Mouse (Mus musculus) E14TG2a.4 (cell line): ENCODE results near the gene Sigmar1.

Experiments
- H3K27me3 ChIP-seq: 2 replicates; pipeline ENCODE4 v1.6.1; 2014; ENCODE audit warnings: low read length, control low read depth; ENCODE audit not compliant: insufficient read depth
- H3K36me3 ChIP-seq: 2 replicates; pipeline ENCODE4 v1.6.1; 2014; ENCODE audit warnings: low read length, control low read depth; ENCODE audit not compliant: insufficient read depth
- H3K4me1 ChIP-seq: replicated peaks from 2 replicates; pipeline ENCODE4 v1.6.1; 2014; ENCODE audit warnings: low read depth, low read length, control low read depth
- H3K4me3 ChIP-seq: replicated peaks from 2 replicates; pipeline ENCODE4 v1.5.1; 2014; ENCODE audit warnings: mild to moderate bottlenecking, low read length
- H3K9me3 ChIP-seq: 2 replicates; pipeline ENCODE4 v1.6.1; 2014; ENCODE audit warnings: low read length, control low read depth
- CTCF ChIP-seq: conservative IDR thresholded peaks from 2 replicates; pipeline ENCODE4 v1.5.1; 2014; ENCODE audit warnings: low read length
- NANOG ChIP-seq: IDR thresholded peaks from 2 replicates; pipeline ENCODE4 v1.6.1; 2014; ENCODE audit warnings: borderline replicate concordance, low read length, mixed read lengths
- POU5F1 ChIP-seq: IDR thresholded peaks from 2 replicates; pipeline ENCODE4 v1.6.1; 2014; ENCODE audit warnings: low read length, borderline replicate concordance

The Sigmar1 gene

GRCm38 (mm10) chr4:41756440-41756839, 483 bp upstream of the Sigmar1 start:
- H3K4me1 ChIP-seq, result peaks cover 63% of the 10 kb centered on the region
- H3K36me3 ChIP-seq, result peaks cover 31% of the 10 kb centered on the region
- no peak for TF ChIP-seq POU5F1
- TF ChIP-seq CTCF, result no peak
- TF ChIP-seq NANOG, result no peak
- no peaks in the 10 kb centered on the region for H3K27me3 ChIP-seq
- H3K9me3 ChIP-seq, result no peaks in the 10 kb centered on the region
- peak overlapping the region; percentile 94 for H3K4me3 ChIP-seq

GRCm38 (mm10) chr4:41754797-41755337, 1.1 kb downstream of the Sigmar1 start, which contains the start of gene Galt:
TSS of gene Galt (plus strand) at chr4:41755228.
- TF ChIP-seq NANOG, result no peak
- TF ChIP-seq POU5F1, result no peak
- no peak for TF ChIP-seq CTCF
- H3K27me3 ChIP-seq, result peaks cover 2% of the 10 kb centered on the region; the same call in 1 of the 2 replicates
- peak within 1 kb of the TSS; percentile 94 for H3K4me3 ChIP-seq
- H3K4me1 ChIP-seq, result peaks cover 49% of the 10 kb centered on the region
- peaks cover 31% of the 10 kb centered on the region for H3K36me3 ChIP-seq
- no peaks in the 10 kb centered on the region for H3K9me3 ChIP-seq

- no peak overlapping the region for H3K4me3 ChIP-seq
- 0 out of 2 replicates have a peak, but pooled peaks cover 3% of the 10 kb centered on the region for H3K27me3 ChIP-seq
- H3K9me3 ChIP-seq, result peaks cover 35% of the 10 kb centered on the region
- H3K4me1 ChIP-seq, result peaks cover 12% of the 10 kb centered on the region
- TF ChIP-seq NANOG (no peak), POU5F1 (no peak), CTCF (no peak)
- H3K36me3 ChIP-seq, result no peaks in the 10 kb centered on the region
Measured at GRCm38 (mm10) chr4:41745021-41745420, 10.9 kb downstream of the Sigmar1 start.

- H3K36me3 ChIP-seq, result peaks cover 8% of the 10 kb centered on the region
- TF ChIP-seq NANOG, result no peak
- TF ChIP-seq CTCF, result no peak
- TF ChIP-seq POU5F1, result no peak
- H3K9me3 ChIP-seq, result peaks cover 35% of the 10 kb centered on the region
- 0 out of 2 replicates have a peak, but pooled peaks cover 3% of the 10 kb centered on the region for H3K27me3 ChIP-seq
- peaks cover 21% of the 10 kb centered on the region for H3K4me1 ChIP-seq
- H3K4me3 ChIP-seq, result no peak overlapping the region
Measured at GRCm38 (mm10) chr4:41744131-41744530, 11.8 kb downstream of the Sigmar1 start.

GRCm38 (mm10) chr4:41741158-41741560, 14.8 kb downstream of the Sigmar1 start:
- Histone ChIP-seq H3K4me3 (peak overlapping the region; percentile 95), H3K4me1 (peaks cover 35% of the 10 kb centered on the region), H3K9me3 (peaks cover 5% of the 10 kb centered on the region), H3K36me3 (peaks cover 26% of the 10 kb centered on the region), H3K27me3 (0 out of 2 replicates have a peak, but pooled peaks cover 3% of the 10 kb centered on the region)
- TF ChIP-seq CTCF (no peak), POU5F1 (no peak), NANOG (no peak)

DNA sequence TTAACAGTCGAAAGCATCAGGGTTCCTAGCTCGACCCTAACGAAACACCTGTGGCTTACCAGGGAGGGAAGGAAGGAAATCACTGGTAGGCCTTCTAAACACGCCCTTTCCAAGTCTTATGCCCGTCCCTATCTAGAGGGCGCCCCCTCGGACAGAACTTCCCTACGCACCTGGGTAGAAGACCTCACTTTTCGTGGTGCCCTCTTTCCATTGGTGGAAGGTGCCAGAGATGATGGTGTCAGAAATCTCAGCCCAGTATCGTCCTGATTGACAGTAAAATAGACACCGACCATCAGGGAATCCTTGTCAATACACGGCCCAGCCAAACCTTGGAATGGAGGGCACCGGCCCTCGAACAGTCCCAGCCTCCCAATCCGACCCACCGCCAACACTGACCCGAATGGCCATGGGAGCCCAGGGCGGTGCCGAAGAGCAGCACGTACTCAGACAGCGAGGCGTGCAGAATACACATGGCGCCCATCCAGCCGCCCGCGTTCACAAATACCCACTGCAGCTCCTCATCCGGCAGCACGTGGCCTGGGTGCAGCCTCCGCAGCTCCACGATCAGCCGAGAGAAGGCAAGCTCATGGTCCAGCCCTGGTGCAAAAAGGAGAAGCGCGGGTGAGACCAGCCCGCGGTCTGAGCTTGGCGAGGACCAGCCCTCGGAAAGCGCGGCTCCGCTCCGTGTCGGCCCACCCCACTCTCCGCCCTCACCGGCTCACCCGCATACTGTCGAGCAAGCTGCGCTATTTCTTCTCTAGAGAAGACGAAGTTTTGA, 15.4 kb downstream of the Sigmar1 start:
- TF ChIP-seq CTCF, result 0 out of 2 replicates have a peak, but pooled peaks have one; percentile 2
- TF ChIP-seq NANOG, result no peak
- Histone ChIP-seq H3K9me3 (no peaks in the 10 kb centered on the region), H3K4me1 (peaks cover 35% of the 10 kb centered on the region), H3K4me3 (peak overlapping the region; percentile 95), H3K27me3 (peaks cover 4% of the 10 kb centered on the region; the same call in 1 of the 2 replicates), H3K36me3 (peaks cover 26% of the 10 kb centered on the region)

GRCm38 (mm10) chr4:41739260-41739659, 16.7 kb downstream of the Sigmar1 start:
- TF ChIP-seq NANOG (no peak), POU5F1 (no peak), CTCF (no peak)

DNA sequence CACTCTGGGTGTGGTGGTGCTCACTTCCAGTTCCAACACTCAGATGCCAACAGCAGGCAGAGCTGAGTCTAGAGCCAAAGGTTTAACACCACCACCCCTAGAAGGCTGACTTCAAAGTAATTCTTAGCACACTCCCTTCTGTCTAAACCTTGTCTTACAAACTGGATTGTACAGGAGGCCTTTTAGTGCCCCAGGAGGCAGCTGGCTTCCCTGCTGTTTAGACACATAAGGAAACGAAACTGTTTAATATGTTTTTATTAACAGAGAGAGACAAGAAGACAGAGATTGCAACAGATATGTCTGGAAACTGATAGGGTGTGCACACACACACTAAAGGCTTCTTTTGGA, 17.7 kb downstream of the Sigmar1 start:
- H3K4me1 ChIP-seq, result peaks cover 35% of the 10 kb centered on the region
- peaks cover 20% of the 10 kb centered on the region for H3K27me3 ChIP-seq
- peaks cover 26% of the 10 kb centered on the region for H3K36me3 ChIP-seq
- H3K4me3 ChIP-seq, result no peak overlapping the region
- TF ChIP-seq POU5F1 (no peak), CTCF (no peak), NANOG (no peak)
- H3K9me3 ChIP-seq, result no peaks in the 10 kb centered on the region

More at GRCm38 (mm10) chr4:41739260-41739659, 16.7 kb downstream of the Sigmar1 start:
- Histone ChIP-seq H3K27me3 (peaks cover 13% of the 10 kb centered on the region; the same call in 1 of the 2 replicates), H3K4me1 (peaks cover 35% of the 10 kb centered on the region), H3K9me3 (no peaks in the 10 kb centered on the region), H3K36me3 (peaks cover 26% of the 10 kb centered on the region), H3K4me3 (peak overlapping the region; percentile 95)
